Mouse (Mus musculus): Measurements from ENCODE around the gene Dnajc7.

DNA sequence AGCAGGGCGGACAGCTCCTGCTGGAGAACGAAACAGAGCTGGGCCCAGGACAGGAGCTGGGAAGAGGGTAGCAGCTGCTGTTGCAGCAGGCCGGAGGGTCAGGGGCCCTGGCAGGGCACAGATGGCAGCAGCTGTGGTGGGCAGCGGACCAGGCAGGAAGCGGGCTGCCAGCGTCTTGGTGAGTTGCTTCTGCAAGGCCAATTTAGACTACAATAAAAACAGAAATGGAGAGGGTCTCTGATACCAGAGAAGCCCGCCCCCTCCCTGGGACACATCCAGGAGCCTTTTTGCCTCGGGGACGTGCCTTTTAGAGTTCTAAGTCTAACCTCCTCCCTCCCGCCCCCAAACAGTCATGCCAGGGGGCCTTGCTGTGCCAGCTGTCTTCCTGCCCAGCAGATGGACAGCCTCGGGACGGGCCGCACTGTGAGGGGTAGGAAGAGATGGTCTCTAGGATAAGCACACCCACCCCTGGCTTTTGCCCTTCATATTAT lies 8.9 kb upstream of the Dnajc7 start:
- TF ChIP-seq CTCF (IDR thresholded peaks at IDR 0.05; ENCODE audit: control insufficient read depth, insufficient read depth, low read length) (no peak), POLR2A (IDR thresholded peaks at IDR 0.05; ENCODE audit: borderline replicate concordance, control insufficient read depth, low read depth, low read length) (no peak)

All from bone marrow, adult 2 months (tissue).